Mouse (Mus musculus) liver, embryonic 14.5 days (tissue): ENCODE measurements around the gene Rrp9.

Experiments used
- CTCF ChIP-seq: IDR thresholded peaks from 2 replicates; pipeline ENCODE4 v1.5.1; 2016; ENCODE audit warnings: antibody characterized with exemption, low read depth, control low read depth
- EP300 ChIP-seq: IDR thresholded peaks from 2 replicates; pipeline ENCODE4 v1.6.1; 2016; ENCODE audit warnings: antibody characterized with exemption, low read depth

- TF ChIP-seq EP300 (no peak), CTCF (no peak)
Observed at GRCm38 (mm10) chr9:106483136-106483535, 7.4 kb downstream of the Rrp9 start.
